Mouse (Mus musculus) liver, embryonic 15.5 days (tissue): Measurements from ENCODE around the gene Fbxl17. TPM values are rescaled to one million over a fixed set of nuclear protein-coding genes. Genes with fewer than 3 reads are reported as not detected.

ENCODE experiments used
- ATAC-seq: fragments of 200-750 bp; cut with Nextera tagmentation; 2 replicates; pipeline ENCODE4 v1.8.0; 2017; ENCODE audit warnings: moderate number of reproducible peaks, mild to moderate bottlenecking, moderate library complexity; ENCODE audit not compliant: insufficient read depth
- H3K27ac ChIP-seq: fragments of 300-500 bp; sonication (generic); replicated peaks from 2 replicates; pipeline ENCODE4 v1.5.1; 2015; ENCODE audit warnings: mild to moderate bottlenecking, inconsistent platforms
- H3K27me3 ChIP-seq: fragments of 300-500 bp; sonication (generic); 2 replicates; pipeline ENCODE4 v1.6.1; 2015; ENCODE audit warnings: mild to moderate bottlenecking, inconsistent platforms
- H3K36me3 ChIP-seq: fragments of 300-500 bp; sonication (generic); replicated peaks from 2 replicates; pipeline ENCODE4 v1.6.1; 2015; ENCODE audit warnings: moderate library complexity, mild to moderate bottlenecking, inconsistent platforms
- H3K4me1 ChIP-seq: fragments of 300-500 bp; sonication (generic); replicated peaks from 2 replicates; pipeline ENCODE4 v1.6.1; 2015; ENCODE audit warnings: inconsistent platforms
- H3K4me2 ChIP-seq: fragments of 300-500 bp; sonication (generic); 2 replicates; pipeline ENCODE4 v1.6.1; 2015; ENCODE audit warnings: moderate library complexity, mild to moderate bottlenecking, inconsistent platforms
- H3K4me3 ChIP-seq: fragments of 300-500 bp; sonication (generic); replicated peaks from 2 replicates; pipeline ENCODE4 v1.5.1; 2015; ENCODE audit warnings: mild to moderate bottlenecking, inconsistent platforms
- H3K9ac ChIP-seq: fragments of 300-500 bp; sonication (generic); 2 replicates; pipeline ENCODE4 v1.6.1; 2015; ENCODE audit warnings: moderate library complexity, mild to moderate bottlenecking, inconsistent platforms
- H3K9me3 ChIP-seq: fragments of 300-500 bp; sonication (generic); replicated peaks from 2 replicates; pipeline ENCODE4 v1.6.1; 2016; ENCODE audit warnings: inconsistent platforms
- WGBS: fragments of 180-500 bp; shearing (Covaris S2); methylation state at CpG from one replicate; pipeline ENCODE4 v1.1.7; 2015; ENCODE audit warnings: mixed read lengths; ENCODE audit not compliant: insufficient replicate concordance; 5-methylcytosine and 5-hydroxymethylcytosine counted together
- polyA plus RNA-seq: library from polyadenylated mRNA; unstranded; fragments of >200 nt; fragmentation: Nextera tagmentation; extraction: Ambion mirVana; gene quantifications from 2 replicates; pipeline ENCODE4 v1.2.1, GENCODE M21; 2015

The Fbxl17 gene
- polyA plus RNA-seq, 1 experiment from 2014 or later: 1.8 TPM

GRCm38 (mm10) chr17:63423851-63424250 is 76.0 kb downstream of the Fbxl17 start:
- H3K4me1 ChIP-seq: no peaks in the 10 kb centered on the region
- no peak for ATAC-seq

GRCm38 (mm10) chr17:63422685-63423084 is 77.1 kb downstream of the Fbxl17 start:
- ATAC-seq: no peak
- H3K36me3 ChIP-seq: no peaks in the 10 kb centered on the region
- 57% methylated on average over 5 of the region's 5 CpGs for WGBS

More at GRCm38 (mm10) chr17:63423851-63424250, 76.0 kb downstream of the Fbxl17 start:
- Histone ChIP-seq H3K27ac (no peak overlapping the region), H3K9ac (no peak overlapping the region), H3K4me2 (no peak overlapping the region), H3K4me3 (no peak overlapping the region), H3K27me3 (no peaks in the 10 kb centered on the region), H3K9me3 (no peaks in the 10 kb centered on the region), H3K36me3 (no peaks in the 10 kb centered on the region)
- 72% methylated on average over 4 of the region's 4 CpGs for WGBS

DNA sequence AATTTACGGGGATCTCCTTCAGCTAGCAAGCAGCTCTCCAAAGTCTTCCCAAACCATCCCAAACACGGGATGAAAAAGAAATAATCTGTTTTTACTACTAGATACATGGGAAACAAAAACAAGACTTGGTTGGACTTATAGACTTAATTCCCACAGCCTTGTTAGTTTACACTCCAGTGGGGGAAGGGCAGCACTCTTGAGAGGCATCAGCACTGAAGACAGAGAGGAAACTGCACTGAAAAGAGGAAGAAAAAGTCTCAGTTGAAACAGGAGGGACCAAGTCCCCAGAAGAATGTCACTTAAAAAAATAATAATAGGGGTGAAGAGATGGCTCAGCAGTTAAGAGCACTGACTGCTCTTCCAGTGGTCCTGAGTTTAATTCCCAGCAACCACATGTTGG is 78.0 kb downstream of the Fbxl17 start:
- no peak overlapping the region for H3K4me2 ChIP-seq
- H3K9me3 ChIP-seq: no peaks in the 10 kb centered on the region
- no peak for ATAC-seq
- no peaks in the 10 kb centered on the region for H3K36me3 ChIP-seq
- H3K27ac ChIP-seq: no peak overlapping the region
- no peak overlapping the region for H3K9ac ChIP-seq
- WGBS: 70% methylated on average over 2 of the region's 2 CpGs
- H3K4me1 ChIP-seq: no peaks in the 10 kb centered on the region
- no peak overlapping the region for H3K4me3 ChIP-seq
- H3K27me3 ChIP-seq: no peaks in the 10 kb centered on the region

More at GRCm38 (mm10) chr17:63422685-63423084, 77.1 kb downstream of the Fbxl17 start:
- H3K4me2 ChIP-seq: no peak overlapping the region
- H3K4me3 ChIP-seq: no peak overlapping the region
- H3K27me3 ChIP-seq: no peaks in the 10 kb centered on the region
- no peak overlapping the region for H3K27ac ChIP-seq
- H3K9me3 ChIP-seq: no peaks in the 10 kb centered on the region
- no peaks in the 10 kb centered on the region for H3K4me1 ChIP-seq
- no peak overlapping the region for H3K9ac ChIP-seq

DNA sequence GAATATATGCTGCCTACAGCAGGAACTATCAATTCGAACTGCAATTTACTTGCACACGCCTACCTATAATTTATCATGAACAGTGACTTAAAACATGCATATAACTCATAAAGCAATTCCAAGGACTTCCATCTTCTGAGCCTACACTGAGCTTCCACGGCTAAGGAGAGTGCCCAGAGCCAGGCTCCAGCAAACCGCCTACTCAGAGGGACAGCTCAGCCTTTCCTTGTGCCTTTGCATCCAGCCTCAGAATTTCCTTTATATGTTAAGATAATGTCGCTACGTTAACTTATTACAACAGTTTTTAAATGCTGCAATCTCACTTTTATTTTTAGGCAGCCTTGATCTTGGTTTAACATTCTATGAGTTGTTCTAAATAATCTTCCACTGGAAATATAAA is 80.3 kb downstream of the Fbxl17 start:
- H3K4me3 ChIP-seq: no peak overlapping the region
- no peak for ATAC-seq
- WGBS: 77% methylated on average over 6 of the region's 6 CpGs

DNA sequence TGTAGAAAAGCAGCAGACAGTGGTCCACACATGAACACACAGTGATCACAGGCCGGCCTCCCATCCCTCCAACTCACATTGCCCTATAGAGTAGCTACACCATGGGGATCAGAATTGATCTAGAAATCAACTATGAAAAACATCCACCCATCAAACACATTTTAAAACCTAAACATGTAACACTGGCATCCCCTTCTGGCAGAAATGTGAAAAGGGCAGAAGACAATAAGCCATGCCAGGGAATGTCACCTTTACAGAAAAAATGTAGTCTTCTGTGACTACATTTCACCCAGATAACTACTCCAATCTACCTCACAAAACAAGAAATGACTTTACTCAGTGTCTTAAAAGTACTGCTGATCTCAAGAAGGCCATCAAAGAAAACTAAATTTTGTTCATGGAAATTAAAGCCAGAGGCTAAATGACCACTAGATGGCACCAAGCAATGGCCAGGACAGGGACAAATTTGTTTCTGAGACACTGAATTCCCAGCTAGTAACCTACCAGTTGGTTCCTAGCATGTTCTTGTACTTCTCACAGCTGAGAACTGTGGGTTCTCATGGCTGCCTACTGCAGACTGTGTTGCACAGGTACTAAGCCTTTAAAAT is 85.7 kb downstream of the Fbxl17 start:
- H3K9me3 ChIP-seq: no peaks in the 10 kb centered on the region
- no peak overlapping the region for H3K4me3 ChIP-seq
- no peak overlapping the region for H3K27ac ChIP-seq
- WGBS: 76% methylated on average over 1 of the region's 1 CpGs
- H3K36me3 ChIP-seq: no peaks in the 10 kb centered on the region
- no peak overlapping the region for H3K9ac ChIP-seq
- H3K4me2 ChIP-seq: no peak overlapping the region
- no peak for ATAC-seq
- H3K27me3 ChIP-seq: no peaks in the 10 kb centered on the region
- no peaks in the 10 kb centered on the region for H3K4me1 ChIP-seq

More for the DNA sequence above, 80.3 kb downstream of the Fbxl17 start:
- Histone ChIP-seq H3K27ac (no peak overlapping the region), H3K4me1 (no peaks in the 10 kb centered on the region), H3K4me2 (no peak overlapping the region), H3K27me3 (no peaks in the 10 kb centered on the region), H3K36me3 (no peaks in the 10 kb centered on the region), H3K9ac (no peak overlapping the region), H3K9me3 (no peaks in the 10 kb centered on the region)

DNA sequence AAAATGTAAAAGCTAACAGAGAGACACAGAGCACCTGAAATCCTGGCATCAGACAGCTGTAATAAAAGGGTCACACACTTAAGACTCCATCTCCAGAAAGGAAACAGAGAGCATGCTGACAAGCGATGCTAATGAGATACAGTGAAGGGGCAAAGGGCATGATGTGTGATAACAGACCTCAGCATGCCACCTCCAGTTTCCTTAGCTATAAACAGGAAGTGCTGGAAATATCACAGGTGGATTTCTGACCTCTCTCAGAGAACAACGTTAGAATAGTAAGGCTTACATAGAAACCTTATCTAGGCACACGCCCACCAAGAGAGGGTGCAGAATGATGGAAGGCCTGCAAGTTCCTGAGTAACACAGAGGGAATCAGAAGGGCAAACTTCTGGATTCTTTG is 88.3 kb downstream of the Fbxl17 start:
- Histone ChIP-seq H3K9me3 (no peaks in the 10 kb centered on the region), H3K4me3 (no peak overlapping the region), H3K36me3 (no peaks in the 10 kb centered on the region), H3K9ac (no peak overlapping the region), H3K27ac (no peak overlapping the region), H3K4me2 (no peak overlapping the region), H3K4me1 (no peaks in the 10 kb centered on the region), H3K27me3 (no peaks in the 10 kb centered on the region)
- 51% methylated on average over 3 of the region's 3 CpGs for WGBS
- no peak for ATAC-seq

DNA sequence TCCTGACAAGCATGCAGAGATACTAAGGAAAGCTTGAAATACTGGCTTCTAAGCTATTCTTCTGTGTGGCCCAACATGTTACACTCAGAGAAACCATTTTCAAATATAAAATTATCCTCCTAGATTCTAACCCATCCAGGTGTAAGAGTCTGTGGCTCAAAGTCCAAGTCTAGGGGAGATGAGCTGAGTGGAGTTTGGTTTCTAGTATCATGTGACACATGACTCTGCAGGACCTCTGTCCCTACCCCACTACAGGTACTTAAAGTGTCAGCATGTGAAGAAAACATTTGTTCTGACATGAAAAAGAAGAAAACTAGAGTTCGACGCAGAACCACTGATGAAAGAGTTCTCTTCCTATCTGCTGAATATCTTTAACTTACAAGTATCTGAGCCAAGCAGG is 89.7 kb downstream of the Fbxl17 start:
- H3K27ac ChIP-seq: no peak overlapping the region
- no peak for ATAC-seq

DNA sequence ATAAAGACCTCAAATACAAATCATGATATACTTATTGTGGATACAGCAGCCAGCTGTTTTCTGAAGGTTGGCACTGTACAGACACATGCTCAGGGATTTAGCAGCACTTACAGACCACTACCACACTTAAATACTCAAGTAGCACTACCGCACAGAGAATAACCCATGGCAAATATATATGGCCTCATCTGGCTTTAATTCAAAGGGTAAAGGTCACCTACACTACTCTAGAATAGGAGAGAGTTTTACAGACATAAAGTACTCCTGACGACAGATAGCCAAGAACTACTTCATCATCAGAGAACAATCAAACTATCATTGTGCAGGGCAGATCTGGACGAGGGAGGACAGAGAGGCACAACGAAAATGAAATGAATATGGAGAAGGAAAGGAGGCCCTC is 93.9 kb downstream of the Fbxl17 start:
- WGBS: 70% methylated on average over 4 of the region's 4 CpGs
- no peak for ATAC-seq
- H3K36me3 ChIP-seq: no peaks in the 10 kb centered on the region
- H3K27ac ChIP-seq: no peak overlapping the region
- H3K4me2 ChIP-seq: no peak overlapping the region
- H3K4me1 ChIP-seq: peaks cover 12% of the 10 kb centered on the region; the same call in 1 of the 2 replicates
- no peak overlapping the region for H3K9ac ChIP-seq
- no peak overlapping the region for H3K4me3 ChIP-seq
- H3K27me3 ChIP-seq: no peaks in the 10 kb centered on the region
- H3K9me3 ChIP-seq: no peaks in the 10 kb centered on the region

More for the DNA sequence above, 89.7 kb downstream of the Fbxl17 start:
- WGBS: 72% methylated on average over 2 of the region's 2 CpGs
- Histone ChIP-seq H3K9me3 (no peaks in the 10 kb centered on the region), H3K4me2 (no peak overlapping the region), H3K36me3 (no peaks in the 10 kb centered on the region), H3K4me1 (no peaks in the 10 kb centered on the region), H3K4me3 (no peak overlapping the region), H3K27me3 (no peaks in the 10 kb centered on the region), H3K9ac (no peak overlapping the region)

- no peak overlapping the region for H3K4me3 ChIP-seq
- 62% methylated on average over 4 of the region's 4 CpGs for WGBS
- H3K9me3 ChIP-seq: no peaks in the 10 kb centered on the region
- peaks cover 12% of the 10 kb centered on the region; the same call in 1 of the 2 replicates for H3K4me1 ChIP-seq
- H3K27ac ChIP-seq: no peak overlapping the region
- H3K4me2 ChIP-seq: no peak overlapping the region
- H3K36me3 ChIP-seq: no peaks in the 10 kb centered on the region
- ATAC-seq: no peak
- no peaks in the 10 kb centered on the region for H3K27me3 ChIP-seq
- H3K9ac ChIP-seq: no peak overlapping the region
Measured at GRCm38 (mm10) chr17:63405471-63405870, 94.3 kb downstream of the Fbxl17 start.

DNA sequence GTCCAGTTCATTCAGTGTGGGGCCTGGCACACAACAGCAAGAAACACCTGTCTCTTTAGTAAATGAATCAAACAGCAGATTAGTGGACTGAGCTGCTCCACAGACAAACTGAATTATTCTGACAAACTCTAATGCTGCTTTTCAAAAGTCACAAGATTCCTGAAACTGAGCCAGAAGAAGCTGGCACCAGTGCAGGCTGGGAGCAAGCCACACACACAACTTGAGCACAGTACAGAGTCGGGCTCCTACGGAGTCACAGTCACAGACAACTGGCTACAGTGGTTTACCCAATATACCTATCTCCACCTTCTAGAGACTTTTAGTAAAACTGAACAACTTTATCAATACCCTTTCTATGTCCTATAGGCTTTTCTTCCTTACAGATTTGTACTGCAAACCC is 94.8 kb downstream of the Fbxl17 start:
- Histone ChIP-seq H3K9ac (no peak overlapping the region), H3K27ac (no peak overlapping the region), H3K4me1 (peaks cover 12% of the 10 kb centered on the region; the same call in 1 of the 2 replicates), H3K27me3 (no peaks in the 10 kb centered on the region), H3K36me3 (no peaks in the 10 kb centered on the region), H3K9me3 (no peaks in the 10 kb centered on the region), H3K4me2 (no peak overlapping the region), H3K4me3 (no peak overlapping the region)
- no peak for ATAC-seq
- 72% methylated on average over 2 of the region's 2 CpGs for WGBS

DNA sequence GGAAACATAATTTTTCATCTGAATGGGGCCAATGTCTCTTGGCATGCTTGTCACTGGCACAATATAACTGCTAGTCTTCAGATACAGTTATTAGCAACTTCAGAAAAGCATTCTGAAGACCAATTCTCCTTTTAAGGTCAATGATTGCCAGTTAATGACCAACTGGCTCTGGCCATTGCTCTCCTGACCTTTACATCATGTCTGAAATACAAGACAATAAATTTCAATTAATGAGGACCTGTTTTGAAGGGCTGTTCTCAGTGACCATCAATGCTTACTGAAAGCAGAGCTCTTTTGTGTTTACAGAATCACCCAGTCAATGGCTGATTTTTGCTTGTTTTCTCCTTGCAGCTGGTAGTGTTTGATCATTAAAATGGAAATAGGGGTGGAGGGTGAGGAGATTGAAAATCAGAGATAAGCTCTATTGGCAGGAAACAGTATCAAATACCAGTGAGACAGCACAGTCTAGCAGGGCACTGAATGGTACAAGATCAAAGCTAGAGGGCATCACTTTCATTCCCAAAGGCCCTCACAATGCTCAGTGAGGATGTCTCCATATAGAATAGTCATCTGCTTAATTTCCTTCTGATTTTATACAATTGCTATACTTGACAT is 95.9 kb downstream of the Fbxl17 start:
- Histone ChIP-seq H3K27ac (no peak overlapping the region), H3K36me3 (no peaks in the 10 kb centered on the region), H3K4me2 (no peak overlapping the region), H3K27me3 (no peaks in the 10 kb centered on the region), H3K4me3 (no peak overlapping the region), H3K9me3 (no peaks in the 10 kb centered on the region), H3K9ac (no peak overlapping the region), H3K4me1 (peaks cover 12% of the 10 kb centered on the region; the same call in 1 of the 2 replicates)
- no peak for ATAC-seq
